Mouse (Mus musculus): Measurements from ENCODE around the gene Rps6ka1. TPM values are rescaled to one million over a fixed set of nuclear protein-coding genes. Genes with fewer than 3 reads are reported as not detected.

The Rps6ka1 gene
- polyA plus RNA-seq, 1 experiment from 2014 or later = 44.5 TPM

DNA sequence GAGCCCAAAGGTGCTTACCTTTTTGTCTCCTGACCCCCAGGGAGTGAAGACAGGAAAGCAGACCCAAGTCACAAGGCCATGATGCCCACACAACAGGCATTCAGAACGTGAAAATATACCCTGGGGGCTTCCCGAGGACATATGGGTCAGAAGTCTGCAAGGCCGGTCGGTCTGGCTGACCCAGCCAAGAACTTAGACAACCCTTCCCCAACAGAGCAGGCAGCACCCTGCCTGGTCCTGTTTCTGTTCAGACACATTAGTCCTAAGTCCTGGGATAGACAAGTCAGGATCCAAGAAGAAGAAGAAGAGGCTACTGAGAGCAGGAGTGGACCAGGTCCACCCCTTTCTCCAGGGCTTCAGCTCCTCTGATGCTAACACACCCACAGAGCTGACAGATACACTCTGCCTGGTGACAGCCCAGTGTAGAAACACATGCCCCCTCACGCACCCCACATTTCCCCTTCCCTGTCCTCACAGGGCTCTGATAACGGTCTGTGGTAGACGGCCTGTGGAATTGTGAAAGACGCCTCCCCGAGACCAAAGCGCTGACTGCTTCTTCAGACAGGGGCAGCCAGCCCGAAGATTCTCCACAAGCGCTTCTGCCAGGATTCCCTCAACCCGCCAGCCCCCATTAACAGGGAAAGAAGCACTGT, 12.6 kb downstream of the Rps6ka1 start:
- 60% methylated on average over 13 of the region's 13 CpGs for WGBS
- no peak for ATAC-seq (ENCODE audit: borderline replicate concordance, extremely low read depth, low FRiP score, low TSS enrichment)

DNA sequence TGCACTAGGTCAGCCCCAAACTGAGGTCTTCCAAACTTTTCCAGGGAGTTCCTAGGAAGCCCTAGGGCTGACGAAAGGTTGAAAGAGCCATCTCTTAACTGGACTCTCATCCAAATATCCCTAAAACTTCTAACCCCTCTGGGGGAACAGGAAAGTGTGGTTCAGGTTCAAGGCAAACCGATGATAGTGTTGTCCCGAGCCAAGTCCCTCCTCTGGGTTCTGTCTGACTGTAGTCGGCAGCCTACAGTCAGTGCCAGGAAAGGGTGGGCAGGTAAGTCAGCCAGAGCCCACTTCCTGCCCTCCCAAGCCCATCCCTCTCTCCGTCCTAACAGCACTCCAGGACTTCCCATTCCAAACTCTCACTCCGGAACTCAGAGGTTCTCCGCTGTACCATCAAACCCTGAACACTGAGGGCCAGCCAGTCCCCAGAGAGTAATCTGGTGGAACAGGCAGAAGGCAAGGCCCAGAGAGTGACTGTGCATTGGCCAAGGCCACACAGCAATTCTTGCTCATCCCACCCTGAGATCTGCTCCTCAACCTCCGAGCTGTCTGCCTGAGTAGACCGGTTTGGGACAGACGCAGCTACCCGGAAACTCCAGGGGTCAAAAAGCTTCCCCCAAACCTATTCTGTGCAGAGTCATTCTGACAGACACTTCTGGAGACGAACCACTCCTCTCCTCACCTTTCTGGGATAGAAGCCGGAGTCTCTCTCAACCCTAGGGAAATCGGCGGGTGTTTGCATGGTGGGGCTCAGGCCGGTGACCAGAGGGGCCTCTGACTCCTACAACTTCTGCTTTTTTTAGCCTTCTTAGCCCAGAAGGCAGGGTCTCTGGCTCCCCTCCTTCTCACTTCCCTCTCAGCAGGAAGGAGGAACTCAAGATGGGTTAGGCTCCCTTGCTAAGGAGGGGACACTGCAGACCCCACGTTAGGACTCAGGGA, 13.4 kb downstream of the Rps6ka1 start:
- Histone ChIP-seq H3K36me3 (no peaks in the 10 kb centered on the region; the same call in 1 of the 2 replicates), H3K4me3 (no peak overlapping the region), H3K4me1 (peaks cover 20% of the 10 kb centered on the region), H3K9me3 (no peaks in the 10 kb centered on the region), H3K27ac (no peak overlapping the region), H3K27me3 (no peaks in the 10 kb centered on the region), H3K4me2 (no peak overlapping the region), H3K9ac (no peak overlapping the region)
- 70% methylated on average over 17 of the region's 17 CpGs for WGBS
- no peak for ATAC-seq (ENCODE audit: borderline replicate concordance, extremely low read depth, low FRiP score, low TSS enrichment)

More for the DNA sequence above, 12.6 kb downstream of the Rps6ka1 start:
- H3K27me3 ChIP-seq = no peaks in the 10 kb centered on the region
- H3K27ac ChIP-seq = no peak overlapping the region
- no peaks in the 10 kb centered on the region; the same call in 1 of the 2 replicates for H3K36me3 ChIP-seq
- no peak overlapping the region for H3K4me3 ChIP-seq
- H3K4me2 ChIP-seq = no peak overlapping the region
- peaks cover 23% of the 10 kb centered on the region for H3K4me1 ChIP-seq
- H3K9me3 ChIP-seq = no peaks in the 10 kb centered on the region
- H3K9ac ChIP-seq = no peak overlapping the region

DNA sequence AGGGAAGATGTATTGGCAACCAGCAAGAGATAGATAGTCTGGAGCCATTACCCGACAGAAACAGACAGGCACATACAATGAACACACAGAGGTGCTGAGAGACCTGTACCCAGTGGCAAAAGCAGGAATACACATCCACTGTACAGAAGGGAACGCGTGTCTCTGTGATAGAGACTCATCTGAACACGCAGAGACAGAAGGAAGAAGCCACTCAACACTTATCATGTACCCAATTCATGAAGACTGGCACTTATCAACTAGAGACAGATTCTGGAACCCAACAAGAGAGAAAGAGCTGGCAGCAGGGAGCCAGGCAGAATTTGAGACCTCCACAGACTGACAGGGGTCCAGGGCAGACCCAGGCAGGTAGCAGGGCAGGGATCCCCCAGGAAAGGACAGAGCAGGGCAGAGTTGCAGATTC, 14.2 kb downstream of the Rps6ka1 start:
- Histone ChIP-seq H3K4me2 (no peak overlapping the region), H3K27ac (no peak overlapping the region), H3K4me1 (peaks cover 15% of the 10 kb centered on the region; the same call in 1 of the 2 replicates), H3K9me3 (no peaks in the 10 kb centered on the region), H3K27me3 (no peaks in the 10 kb centered on the region), H3K36me3 (no peaks in the 10 kb centered on the region; the same call in 1 of the 2 replicates), H3K4me3 (no peak overlapping the region), H3K9ac (no peak overlapping the region)
- no peak for ATAC-seq (ENCODE audit: borderline replicate concordance, extremely low read depth, low FRiP score, low TSS enrichment)
- 89% methylated on average over 4 of the region's 4 CpGs for WGBS

DNA sequence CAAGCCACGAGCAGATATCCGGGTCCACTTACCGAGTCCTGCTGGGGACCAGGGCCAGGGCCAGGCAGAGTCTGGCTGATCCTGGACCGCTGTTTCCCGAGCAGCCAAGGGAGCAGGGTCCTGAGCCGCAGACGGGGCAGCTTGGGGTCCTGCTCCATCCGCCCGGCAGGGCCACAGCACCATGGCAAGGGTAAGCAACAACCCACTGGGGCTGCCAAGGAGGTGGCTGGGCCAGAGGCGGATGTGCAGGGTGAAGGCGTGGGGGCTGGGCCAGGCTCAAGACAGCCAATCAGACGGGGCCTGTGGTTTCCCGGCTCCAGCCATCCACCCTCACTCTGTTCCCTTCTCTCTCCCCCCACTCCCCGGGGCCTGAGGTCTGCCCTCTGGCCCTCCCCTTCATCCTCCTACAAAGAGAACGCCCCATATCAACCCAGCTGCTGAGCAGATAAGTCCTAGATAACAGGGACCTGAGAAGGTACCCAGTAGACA, 14.7 kb downstream of the Rps6ka1 start:
- no peaks in the 10 kb centered on the region for H3K27me3 ChIP-seq
- no peaks in the 10 kb centered on the region for H3K9me3 ChIP-seq
- peaks cover 15% of the 10 kb centered on the region; the same call in 1 of the 2 replicates for H3K4me1 ChIP-seq
- ATAC-seq (ENCODE audit: borderline replicate concordance, extremely low read depth, low FRiP score, low TSS enrichment) = peak; percentile 20; the same call in 1 of the 2 replicates
- no peak overlapping the region for H3K4me3 ChIP-seq
- WGBS = 63% methylated on average over 15 of the region's 15 CpGs
- H3K36me3 ChIP-seq = no peaks in the 10 kb centered on the region; the same call in 1 of the 2 replicates
- H3K4me2 ChIP-seq = no peak overlapping the region
- no peak overlapping the region for H3K9ac ChIP-seq
- H3K27ac ChIP-seq = no peak overlapping the region

GRCm38 (mm10) chr4:133872222-133872811, 15.3 kb downstream of the Rps6ka1 start:
- no peak overlapping the region for H3K27ac ChIP-seq
- no peaks in the 10 kb centered on the region for H3K27me3 ChIP-seq
- H3K9ac ChIP-seq = no peak overlapping the region
- H3K4me1 ChIP-seq = peaks cover 15% of the 10 kb centered on the region; the same call in 1 of the 2 replicates
- no peak overlapping the region for H3K4me3 ChIP-seq
- H3K4me2 ChIP-seq = no peak overlapping the region
- H3K9me3 ChIP-seq = no peaks in the 10 kb centered on the region
- WGBS = 71% methylated on average over 7 of the region's 7 CpGs
- no peaks in the 10 kb centered on the region; the same call in 1 of the 2 replicates for H3K36me3 ChIP-seq
- ATAC-seq (ENCODE audit: borderline replicate concordance, extremely low read depth, low FRiP score, low TSS enrichment) = no peak

DNA sequence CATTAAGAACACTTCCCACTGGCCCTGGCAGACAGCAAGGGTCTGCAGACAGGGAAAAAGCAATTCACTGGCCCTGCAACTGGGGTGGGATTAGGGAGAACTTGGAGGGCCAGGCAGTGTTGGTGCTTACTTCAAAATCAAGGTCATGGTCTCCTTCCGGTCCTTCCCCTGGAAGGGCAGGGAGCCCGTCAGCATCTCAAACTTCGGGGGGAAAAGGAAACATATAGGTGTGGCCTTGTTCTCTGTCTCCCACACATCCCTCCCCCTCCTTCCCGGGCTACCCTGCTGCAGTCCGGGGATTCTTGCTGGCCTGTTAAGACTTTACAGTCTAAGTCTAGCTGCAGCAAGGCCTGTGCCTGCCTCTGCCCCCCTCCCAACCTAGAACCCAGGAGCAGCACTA, 22.4 kb downstream of the Rps6ka1 start:
- Histone ChIP-seq H3K4me2 (no peak overlapping the region), H3K4me1 (no peaks in the 10 kb centered on the region), H3K36me3 (peaks cover 6% of the 10 kb centered on the region; the same call in 1 of the 2 replicates), H3K27ac (no peak overlapping the region), H3K27me3 (no peaks in the 10 kb centered on the region), H3K9ac (no peak overlapping the region), H3K4me3 (no peak overlapping the region), H3K9me3 (no peaks in the 10 kb centered on the region)
- ATAC-seq (ENCODE audit: borderline replicate concordance, extremely low read depth, low FRiP score, low TSS enrichment) = no peak
- WGBS = 74% methylated on average over 5 of the region's 5 CpGs

DNA sequence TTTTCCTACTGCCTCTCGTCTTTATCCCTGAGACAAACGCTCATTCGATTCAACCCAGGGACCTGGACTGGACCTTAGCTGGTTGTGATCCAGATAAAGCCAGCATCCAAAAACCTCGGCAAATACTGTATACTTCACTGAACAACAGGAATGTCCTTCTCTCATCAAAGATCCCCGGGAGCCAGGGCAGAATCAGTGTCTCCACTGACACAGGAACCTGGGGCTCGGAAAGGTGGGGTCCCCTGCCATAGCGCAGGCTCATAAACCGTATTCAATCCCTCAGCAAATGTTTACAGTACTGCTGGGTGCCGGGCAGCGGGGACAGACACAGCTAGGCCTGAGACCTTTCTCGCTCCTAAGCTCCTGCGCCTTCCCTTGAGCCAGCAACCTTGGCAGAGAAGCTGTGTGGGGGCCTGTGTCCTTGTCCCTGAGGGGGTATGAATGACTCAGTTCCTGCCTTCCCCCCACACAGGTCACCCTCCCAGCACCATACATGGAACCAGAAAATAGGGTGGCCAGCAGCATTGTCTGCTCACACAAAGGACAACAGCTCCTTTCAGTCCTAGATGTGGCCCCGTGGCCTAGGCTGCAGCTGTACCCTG, 23.1 kb downstream of the Rps6ka1 start:
- ATAC-seq (ENCODE audit: borderline replicate concordance, extremely low read depth, low FRiP score, low TSS enrichment) = no peak
- Histone ChIP-seq H3K27me3 (no peaks in the 10 kb centered on the region), H3K9me3 (no peaks in the 10 kb centered on the region), H3K4me2 (no peak overlapping the region), H3K27ac (no peak overlapping the region; the same call in 1 of the 2 replicates), H3K4me1 (no peaks in the 10 kb centered on the region), H3K4me3 (no peak overlapping the region), H3K9ac (no peak overlapping the region), H3K36me3 (peaks cover 6% of the 10 kb centered on the region; the same call in 1 of the 2 replicates)
- WGBS = 61% methylated on average over 13 of the region's 13 CpGs

- no peak for ATAC-seq (ENCODE audit: borderline replicate concordance, extremely low read depth, low FRiP score, low TSS enrichment)
- no peak overlapping the region for H3K9ac ChIP-seq
Observed at GRCm38 (mm10) chr4:133863795-133864379, 23.7 kb downstream of the Rps6ka1 start.

DNA sequence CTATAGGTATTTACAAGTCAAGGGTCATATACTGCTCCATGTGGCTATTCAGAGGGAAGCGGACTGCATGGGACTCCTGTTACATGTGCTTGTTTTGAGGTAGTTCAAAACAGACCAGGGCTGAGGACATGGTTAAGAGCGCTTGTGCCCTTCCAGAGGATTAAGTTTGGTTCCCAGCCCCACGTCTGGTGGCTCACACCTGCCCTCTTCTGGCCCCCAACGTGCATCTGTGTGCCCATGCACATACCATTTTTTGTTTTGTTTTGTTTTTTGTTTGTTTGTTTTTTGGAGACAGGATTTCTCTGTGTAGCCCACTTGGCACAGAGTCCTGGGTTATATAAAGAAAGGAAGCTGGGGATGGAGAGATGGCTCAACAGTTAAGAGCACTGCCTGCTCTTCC, 30.1 kb downstream of the Rps6ka1 start:
- H3K27me3 ChIP-seq = no peaks in the 10 kb centered on the region
- H3K27ac ChIP-seq = no peak overlapping the region
- no peak overlapping the region for H3K4me2 ChIP-seq
- 69% methylated on average over 4 of the region's 4 CpGs for WGBS
- no peaks in the 10 kb centered on the region for H3K4me1 ChIP-seq
- ATAC-seq (ENCODE audit: borderline replicate concordance, extremely low read depth, low FRiP score, low TSS enrichment) = no peak
- no peaks in the 10 kb centered on the region for H3K9me3 ChIP-seq
- no peak overlapping the region for H3K9ac ChIP-seq
- H3K4me3 ChIP-seq = no peak overlapping the region
- H3K36me3 ChIP-seq = peaks cover 8% of the 10 kb centered on the region; the same call in 1 of the 2 replicates

More at GRCm38 (mm10) chr4:133863795-133864379, 23.7 kb downstream of the Rps6ka1 start:
- no peaks in the 10 kb centered on the region for H3K9me3 ChIP-seq
- no peak overlapping the region for H3K4me2 ChIP-seq
- H3K27ac ChIP-seq = no peak overlapping the region
- H3K27me3 ChIP-seq = no peaks in the 10 kb centered on the region
- no peak overlapping the region for H3K4me3 ChIP-seq
- H3K4me1 ChIP-seq = no peaks in the 10 kb centered on the region
- 74% methylated on average over 12 of the region's 12 CpGs for WGBS
- peaks cover 8% of the 10 kb centered on the region; the same call in 1 of the 2 replicates for H3K36me3 ChIP-seq

DNA sequence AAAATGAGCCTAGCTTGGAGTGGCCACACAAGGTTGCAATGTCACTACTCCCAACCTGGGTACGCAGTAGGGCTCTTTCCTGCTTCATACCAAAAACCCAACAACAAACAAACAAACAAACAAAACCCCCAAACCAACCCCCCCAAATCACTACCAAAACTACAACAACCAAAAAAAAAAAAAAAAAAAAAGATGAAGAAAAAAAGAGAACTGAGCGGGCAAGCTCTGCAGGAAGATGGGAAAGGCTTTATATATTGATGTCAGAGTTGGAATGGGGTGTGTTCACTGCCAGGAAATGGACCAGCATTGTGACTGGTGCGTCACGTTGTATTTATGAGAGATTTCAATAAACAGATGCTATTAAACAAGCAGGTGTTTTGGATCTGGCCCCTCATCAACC, 33.0 kb downstream of the Rps6ka1 start:
- Histone ChIP-seq H3K4me2 (no peak overlapping the region), H3K27ac (no peak overlapping the region), H3K9ac (no peak overlapping the region), H3K36me3 (peaks cover 12% of the 10 kb centered on the region; the same call in 1 of the 2 replicates), H3K27me3 (no peaks in the 10 kb centered on the region), H3K4me1 (no peaks in the 10 kb centered on the region), H3K4me3 (no peak overlapping the region), H3K9me3 (no peaks in the 10 kb centered on the region)
- no peak for ATAC-seq (ENCODE audit: borderline replicate concordance, extremely low read depth, low FRiP score, low TSS enrichment)
- 72% methylated on average over 4 of the region's 4 CpGs for WGBS

GRCm38 (mm10) chr4:133853630-133854029, 34.0 kb downstream of the Rps6ka1 start:
- WGBS = 51% methylated on average over 10 of the region's 10 CpGs

More at GRCm38 (mm10) chr4:133853630-133854029, 34.0 kb downstream of the Rps6ka1 start:
- Histone ChIP-seq H3K4me2 (no peak overlapping the region), H3K27me3 (no peaks in the 10 kb centered on the region), H3K36me3 (peaks cover 8% of the 10 kb centered on the region; the same call in 1 of the 2 replicates), H3K9ac (no peak overlapping the region), H3K4me3 (no peak overlapping the region), H3K9me3 (no peaks in the 10 kb centered on the region), H3K4me1 (no peaks in the 10 kb centered on the region), H3K27ac (no peak overlapping the region)
- no peak for ATAC-seq (ENCODE audit: borderline replicate concordance, extremely low read depth, low FRiP score, low TSS enrichment)
